Mouse (Mus musculus) forebrain, embryonic 14.5 days (tissue): ENCODE data around the gene Dock4. TPM values are rescaled to one million over a fixed set of nuclear protein-coding genes. Genes with fewer than 3 reads are reported as not detected.
"Not testable (repeated sequence)": the region's sequence is repeated elsewhere in the genome, so short reads cannot be mapped to it uniquely, and the experiment has no call there.

Experiments
- ATAC-seq: fragments of 200-750 bp; cut with Nextera tagmentation; 2 replicates; pipeline ENCODE4 v1.8.0; 2017; ENCODE audit warnings: mild to moderate bottlenecking, moderate library complexity
- DNase-seq: peaks from one replicate; pipeline ENCODE4 v3.0.0-alpha.2; 2015; ENCODE audit warnings: low spot score
- H3K27ac ChIP-seq: fragments of 300-500 bp; sonication (generic); 2 replicates; pipeline ENCODE4 v1.5.1; 2014; ENCODE audit warnings: low read depth, mild to moderate bottlenecking, control low read depth, low read length, moderate library complexity
- H3K27me3 ChIP-seq: fragments of 300-500 bp; sonication (generic); replicated peaks from 2 replicates; pipeline ENCODE4 v1.6.1; 2014; ENCODE audit warnings: low read length, control low read depth, mixed read lengths; ENCODE audit not compliant: control insufficient read depth, insufficient read depth
- H3K36me3 ChIP-seq: fragments of 300-500 bp; sonication (generic); 2 replicates; pipeline ENCODE4 v1.6.1; 2014; ENCODE audit warnings: low read length, control low read depth; ENCODE audit not compliant: control insufficient read depth, insufficient read depth
- H3K4me1 ChIP-seq: fragments of 300-500 bp; sonication (generic); 2 replicates; pipeline ENCODE4 v1.6.1; 2014; ENCODE audit warnings: antibody characterized with exemption, low read length, control low read depth; ENCODE audit not compliant: control insufficient read depth, insufficient read depth
- H3K4me2 ChIP-seq: fragments of 300-500 bp; sonication (generic); 2 replicates; pipeline ENCODE4 v1.6.1; 2014; ENCODE audit warnings: mild to moderate bottlenecking, control low read depth, low read length
- H3K4me3 ChIP-seq: fragments of 300-500 bp; sonication (generic); 2 replicates; pipeline ENCODE4 v1.5.1; 2014; ENCODE audit warnings: low read depth, low read length, control low read depth
- H3K9ac ChIP-seq: fragments of 300-500 bp; sonication (generic); 2 replicates; pipeline ENCODE4 v1.6.1; 2014; ENCODE audit warnings: mild to moderate bottlenecking, low read length, control low read depth, moderate library complexity
- H3K9me3 ChIP-seq: fragments of 300-500 bp; sonication (generic); replicated peaks from 2 replicates; pipeline ENCODE4 v1.6.1; 2016; ENCODE audit warnings: low read length, control low read depth, mixed read lengths; ENCODE audit not compliant: control insufficient read depth
- WGBS: fragments of 180-500 bp; shearing (Covaris S2); extraction: QIAGEN DNeasy Blood & Tissue Kit; methylation state at CpG from one replicate; pipeline ENCODE4 v1.1.7; 2014; 5-methylcytosine and 5-hydroxymethylcytosine counted together
- polyA plus RNA-seq: library from polyadenylated mRNA; unstranded; fragments of >200 nt; fragmentation: Nextera tagmentation; extraction: Ambion mirVana; gene quantifications from 2 replicates; pipeline ENCODE4 v1.2.1, GENCODE M21; 2014

Dock4 gene
- polyA plus RNA-seq, 1 experiment from 2014 or later = 9.7 TPM

- no peak for ATAC-seq
- no peaks in the 10 kb centered on the region for H3K27me3 ChIP-seq
- H3K36me3 ChIP-seq = no peaks in the 10 kb centered on the region
- H3K4me1 ChIP-seq = no peaks in the 10 kb centered on the region
- no peak overlapping the region for H3K27ac ChIP-seq
- no peak overlapping the region for H3K4me3 ChIP-seq
- H3K4me2 ChIP-seq = no peak overlapping the region
- DNase-seq = no peak
- H3K9me3 ChIP-seq = no peaks in the 10 kb centered on the region
- H3K9ac ChIP-seq = no peak overlapping the region
- 88% methylated on average over 3 of the region's 3 CpGs for WGBS
These were observed 427.0 kb downstream of the Dock4 start for GRCm38 (mm10) chr12:40872716-40873115.

GRCm38 (mm10) chr12:40873267-40873666, 427.5 kb downstream of the Dock4 start:
- not testable (repeated sequence) for H3K9ac ChIP-seq, H3K4me3 ChIP-seq, H3K27ac ChIP-seq, ATAC-seq, DNase-seq, H3K9me3 ChIP-seq, H3K27me3 ChIP-seq, H3K4me1 ChIP-seq, H3K4me2 ChIP-seq, H3K36me3 ChIP-seq
- 82% methylated on average over 7 of the region's 7 CpGs for WGBS

GRCm38 (mm10) chr12:40884976-40885375, 439.2 kb downstream of the Dock4 start:
- no peaks in the 10 kb centered on the region for H3K4me1 ChIP-seq
- no peak overlapping the region for H3K9ac ChIP-seq
- H3K9me3 ChIP-seq = no peaks in the 10 kb centered on the region
- 83% methylated on average over 3 of the region's 3 CpGs for WGBS
- no peak overlapping the region for H3K4me3 ChIP-seq
- no peaks in the 10 kb centered on the region for H3K27me3 ChIP-seq
- DNase-seq = no peak
- H3K36me3 ChIP-seq = no peaks in the 10 kb centered on the region
- no peak for ATAC-seq
- no peak overlapping the region for H3K4me2 ChIP-seq
- H3K27ac ChIP-seq = no peak overlapping the region

GRCm38 (mm10) chr12:40885377-40885776, 439.6 kb downstream of the Dock4 start:
- Histone ChIP-seq H3K9ac (no peak overlapping the region), H3K27ac (no peak overlapping the region), H3K36me3 (no peaks in the 10 kb centered on the region), H3K4me3 (no peak overlapping the region), H3K9me3 (no peaks in the 10 kb centered on the region), H3K4me2 (no peak overlapping the region), H3K4me1 (no peaks in the 10 kb centered on the region), H3K27me3 (no peaks in the 10 kb centered on the region)
- no peak for ATAC-seq
- DNase-seq = no peak
- WGBS = over 99% methylated on average over 6 of the region's 6 CpGs

- Histone ChIP-seq H3K9me3 (no peaks in the 10 kb centered on the region), H3K27ac (no peak overlapping the region), H3K27me3 (no peaks in the 10 kb centered on the region), H3K4me3 (no peak overlapping the region), H3K9ac (no peak overlapping the region), H3K36me3 (no peaks in the 10 kb centered on the region), H3K4me1 (no peaks in the 10 kb centered on the region), H3K4me2 (no peak overlapping the region)
- no peak for DNase-seq
- ATAC-seq = no peak
- WGBS = 54% methylated on average over 2 of the region's 2 CpGs
These were observed 441.7 kb downstream of the Dock4 start for GRCm38 (mm10) chr12:40887496-40887895.

- no peak for ATAC-seq
- Histone ChIP-seq H3K9me3 (no peaks in the 10 kb centered on the region), H3K4me2 (no peak overlapping the region), H3K27ac (no peak overlapping the region), H3K27me3 (no peaks in the 10 kb centered on the region), H3K4me3 (no peak overlapping the region), H3K4me1 (no peaks in the 10 kb centered on the region), H3K9ac (no peak overlapping the region), H3K36me3 (no peaks in the 10 kb centered on the region)
- no peak for DNase-seq
- 66% methylated on average over 2 of the region's 2 CpGs for WGBS
These were observed 442.6 kb downstream of the Dock4 start for GRCm38 (mm10) chr12:40888261-40888791.

- Histone ChIP-seq H3K9me3 (no peaks in the 10 kb centered on the region), H3K4me3 (no peak overlapping the region), H3K27me3 (no peaks in the 10 kb centered on the region), H3K27ac (no peak overlapping the region), H3K4me2 (no peak overlapping the region), H3K4me1 (no peaks in the 10 kb centered on the region), H3K9ac (no peak overlapping the region), H3K36me3 (no peaks in the 10 kb centered on the region)
- whole genome bisulfite sequencing = 84% methylated on average over 1 of the region's 1 CpGs
- ATAC-seq (no peak), DNase-seq (no peak)
These were observed 443.1 kb downstream of the Dock4 start for GRCm38 (mm10) chr12:40888829-40889228.

GRCm38 (mm10) chr12:40889534-40889933, 443.8 kb downstream of the Dock4 start:
- ATAC-seq = no peak
- 79% methylated on average over 3 of the region's 3 CpGs for WGBS

GRCm38 (mm10) chr12:40891168-40891567, 445.4 kb downstream of the Dock4 start:
- Histone ChIP-seq H3K4me1 (no peaks in the 10 kb centered on the region), H3K9ac (no peak overlapping the region), H3K4me2 (no peak overlapping the region), H3K27ac (no peak overlapping the region), H3K36me3 (no peaks in the 10 kb centered on the region), H3K4me3 (no peak overlapping the region), H3K9me3 (no peaks in the 10 kb centered on the region), H3K27me3 (no peaks in the 10 kb centered on the region)
- DNase-seq (no peak), ATAC-seq (no peak)

More at GRCm38 (mm10) chr12:40889534-40889933, 443.8 kb downstream of the Dock4 start:
- no peak for DNase-seq
- Histone ChIP-seq H3K27me3 (no peaks in the 10 kb centered on the region), H3K36me3 (no peaks in the 10 kb centered on the region), H3K4me2 (no peak overlapping the region), H3K27ac (no peak overlapping the region), H3K4me1 (no peaks in the 10 kb centered on the region), H3K9ac (no peak overlapping the region), H3K9me3 (no peaks in the 10 kb centered on the region), H3K4me3 (no peak overlapping the region)
